Mouse (Mus musculus): ENCODE measurements around the gene D630045J12Rik.

DNA sequence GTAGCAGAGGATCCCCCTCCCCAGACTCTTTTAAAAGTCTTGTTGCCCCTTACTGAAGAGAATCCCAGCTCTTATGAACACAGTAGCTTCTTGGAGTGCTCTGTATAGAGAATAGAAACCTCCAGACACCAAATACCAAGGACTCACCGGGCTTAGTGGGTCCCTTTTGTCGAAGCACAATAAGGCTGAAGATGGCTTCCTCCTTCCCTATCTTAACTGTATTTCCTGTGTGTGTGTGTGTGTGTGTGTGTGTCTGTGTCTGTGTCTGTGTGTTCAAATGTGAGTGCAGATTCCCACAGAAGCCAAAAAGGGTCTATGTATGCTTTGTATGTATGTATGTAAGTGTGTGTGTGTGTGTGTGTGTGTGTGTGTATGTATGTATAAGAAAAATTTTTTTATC is 93.3 kb downstream of the D630045J12Rik start:
- TF ChIP-seq CTCF (IDR thresholded peaks at IDR 0.05) (no peak), EP300 (IDR thresholded peaks at IDR 0.05) (no peak)

Measured in lung, postnatal 0 days (tissue).